Mouse (Mus musculus) layer of hippocampus, adult 9-11 months (tissue): ENCODE measurements at regions not wholly inside any gene's neighbourhood (a gene's known extent, or its start where the extent isn't known, plus 50 kb on each side); places are given as distances from the start of the nearest gene placed in this dataset.
"Not testable (repeated sequence)": the region's sequence is repeated elsewhere in the genome, so short reads cannot be mapped to it uniquely, and the experiment has no call there.

ENCODE experiments used
- DNase-seq: peaks from one replicate; pipeline ENCODE4 v3.0.0; 2022

DNA sequence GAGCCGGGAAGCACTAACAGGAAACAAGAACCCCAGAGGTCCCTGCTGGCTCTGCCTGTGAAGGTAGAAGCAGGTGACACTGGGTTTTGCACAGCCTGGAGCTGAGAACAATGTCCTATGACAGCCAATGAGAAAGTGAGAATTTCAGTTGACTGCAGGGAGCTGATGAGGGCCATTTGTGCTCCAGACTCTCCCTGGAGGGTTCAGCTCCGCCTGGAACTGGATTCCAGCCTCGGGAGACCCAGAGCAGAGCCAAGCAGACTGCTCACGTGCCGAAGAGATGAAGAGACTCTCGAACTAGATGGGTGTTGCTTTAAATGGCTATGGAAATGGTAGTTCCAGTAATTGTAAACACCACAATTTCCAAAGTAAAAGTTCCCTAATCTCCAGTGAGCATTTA, 93.5 kb downstream of the Cand1 start:
- DNase-seq: no peak

DNA sequence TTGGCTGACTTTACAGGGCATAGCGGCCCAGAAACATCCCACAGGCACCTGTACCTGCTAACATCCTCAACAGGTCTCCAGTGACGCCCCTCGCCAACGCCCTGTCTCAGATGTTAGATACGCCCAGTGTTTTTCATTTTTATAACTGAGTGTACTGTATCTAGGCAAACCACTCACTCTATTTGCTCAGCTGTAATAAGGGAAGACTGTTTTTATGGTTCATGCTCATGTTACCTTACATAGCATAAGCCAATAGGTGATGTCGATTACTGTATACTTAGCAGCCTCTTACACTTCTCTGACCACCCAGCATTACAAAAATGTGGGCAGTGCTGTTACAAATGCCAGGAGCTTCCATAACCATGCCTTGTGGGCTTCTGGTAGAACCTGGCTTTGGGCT, 97.0 kb downstream of the Cand1 start:
- no peak for DNase-seq

DNA sequence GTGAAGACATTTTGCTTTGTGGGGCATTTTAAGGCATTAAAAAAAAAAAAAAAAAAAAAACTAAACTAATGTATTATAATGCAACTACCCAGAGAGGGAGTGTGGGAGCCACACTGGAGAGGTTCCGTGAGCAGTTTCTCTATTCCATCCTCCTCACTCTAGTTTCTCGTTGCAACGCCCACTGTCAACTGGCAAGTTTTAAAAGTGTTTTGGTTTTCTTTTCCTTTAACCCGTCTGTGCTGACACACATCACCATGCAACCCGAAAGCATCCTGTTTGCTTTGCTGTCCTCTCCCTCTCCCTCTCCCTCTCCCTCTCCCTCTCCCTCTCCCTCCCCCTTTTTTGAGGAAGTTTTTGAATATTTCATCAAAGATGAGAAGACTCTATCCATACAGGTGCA, 97.5 kb downstream of the Cand1 start:
- DNase-seq: peak; percentile 28

DNA sequence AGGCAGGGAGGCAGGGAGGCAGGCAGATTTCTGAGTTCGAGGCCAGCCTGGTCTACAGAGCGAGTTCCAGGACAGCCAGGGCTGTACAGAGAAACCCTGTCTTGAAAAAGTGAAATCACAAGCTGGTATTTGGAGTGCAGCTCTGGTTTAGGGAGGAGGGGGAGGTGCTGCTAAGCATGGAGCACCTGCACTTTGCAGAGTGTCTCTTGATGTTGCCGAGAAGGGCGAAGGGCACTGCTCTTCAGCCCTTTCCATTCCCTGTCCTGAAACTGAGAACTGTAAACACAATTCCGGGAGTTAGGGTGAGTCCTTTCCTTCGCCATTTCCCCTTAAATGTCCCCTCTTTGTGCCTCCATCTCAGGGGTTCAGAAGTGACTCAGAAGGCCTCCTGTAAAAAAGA, 101.6 kb downstream of the Cand1 start:
- DNase-seq: no peak

DNA sequence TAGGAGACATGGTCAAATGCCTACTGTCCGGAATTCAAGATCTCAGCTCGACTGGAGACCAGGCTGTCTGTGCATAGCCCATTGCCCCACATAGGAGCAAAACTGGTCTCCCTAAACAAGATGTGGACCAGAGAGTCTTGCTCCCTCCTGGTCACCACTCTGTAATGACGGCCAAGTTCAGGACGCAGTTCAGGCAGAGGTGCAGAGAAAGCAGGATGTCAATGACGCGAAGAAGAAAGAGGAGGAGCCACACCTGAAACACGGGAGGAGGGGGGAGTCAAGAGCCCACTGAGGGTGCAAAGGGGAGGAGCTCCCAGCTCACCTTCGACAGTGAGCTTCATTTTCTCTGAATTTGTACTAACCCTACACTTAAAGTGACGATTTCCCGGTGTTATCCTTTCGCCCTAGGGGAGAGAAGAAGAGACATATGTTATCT, 104.3 kb downstream of the Cand1 start:
- no peak for DNase-seq

DNA sequence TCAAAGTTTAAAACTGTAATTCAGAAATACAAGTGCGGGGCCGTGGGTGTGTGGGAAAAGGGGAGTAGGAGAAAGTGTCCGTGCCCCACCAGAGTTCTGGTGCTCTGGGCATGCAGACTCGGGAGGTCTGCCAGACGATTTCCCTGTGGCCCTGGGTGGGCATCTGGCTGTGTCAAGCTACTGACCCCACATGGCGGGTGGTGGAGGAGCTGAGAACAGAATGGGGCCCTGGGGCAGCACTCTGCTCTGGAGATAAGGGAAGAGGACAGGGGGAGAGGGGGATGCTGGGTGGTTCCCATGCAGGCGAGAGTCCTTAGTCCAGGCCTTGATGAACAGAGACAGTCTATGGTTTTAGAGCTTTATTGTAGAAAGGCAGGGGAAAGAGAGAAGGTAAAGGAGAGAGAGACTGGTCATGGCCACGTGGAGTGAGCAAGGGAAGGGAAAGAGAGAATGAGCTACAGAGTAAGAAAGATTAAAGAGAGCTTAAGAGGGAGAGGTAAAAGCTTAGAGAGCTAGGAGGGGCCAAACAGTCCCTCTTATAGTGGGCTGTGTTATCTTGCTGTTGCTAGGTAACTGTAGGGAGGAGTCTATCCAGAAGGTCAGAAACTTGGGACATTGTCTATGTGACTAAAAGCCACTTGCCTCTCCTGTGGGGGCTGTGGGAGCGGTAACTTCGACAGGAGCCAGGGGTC, 104.9 kb downstream of the Cand1 start:
- no peak for DNase-seq

DNA sequence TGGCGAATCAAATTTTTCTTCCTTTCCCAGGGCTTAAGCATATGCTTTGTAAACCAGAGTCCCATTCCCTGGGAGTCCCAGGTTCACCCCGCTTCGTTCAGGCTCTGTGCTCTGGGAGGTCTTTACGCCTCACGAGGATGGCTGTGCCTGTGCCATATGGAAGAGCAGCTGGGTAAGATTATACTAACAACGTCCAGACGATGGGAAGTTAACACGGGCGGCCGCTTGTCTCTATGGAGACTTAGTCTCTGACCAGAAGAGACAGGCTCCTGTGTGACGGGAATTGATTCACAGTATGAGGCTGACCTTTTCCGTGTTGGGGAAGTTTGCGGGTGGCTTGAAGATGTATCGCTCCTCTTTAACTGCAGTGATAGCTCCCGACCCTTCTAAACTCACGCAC, 107.9 kb downstream of the Cand1 start:
- peak; percentile 9 for DNase-seq

DNA sequence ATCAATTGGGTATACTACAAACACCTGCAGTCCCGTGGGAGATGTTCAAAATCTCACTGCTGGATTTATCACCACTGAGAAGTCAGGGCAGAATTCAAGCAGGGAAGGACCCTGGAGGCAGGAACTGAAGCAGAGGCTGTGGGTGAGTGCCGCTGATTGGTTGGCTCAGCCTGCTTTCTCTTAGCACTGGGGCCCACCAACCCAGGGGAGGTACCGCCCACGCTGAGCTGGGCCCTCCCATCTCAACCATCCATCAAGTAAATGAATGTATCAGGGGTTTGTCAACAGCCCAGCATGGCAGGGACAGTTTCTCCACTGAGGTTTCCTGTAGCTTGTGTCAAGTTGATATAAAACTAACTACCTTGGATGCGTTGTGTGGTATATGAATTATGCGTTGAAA, 109.2 kb downstream of the Cand1 start:
- no peak for DNase-seq

DNA sequence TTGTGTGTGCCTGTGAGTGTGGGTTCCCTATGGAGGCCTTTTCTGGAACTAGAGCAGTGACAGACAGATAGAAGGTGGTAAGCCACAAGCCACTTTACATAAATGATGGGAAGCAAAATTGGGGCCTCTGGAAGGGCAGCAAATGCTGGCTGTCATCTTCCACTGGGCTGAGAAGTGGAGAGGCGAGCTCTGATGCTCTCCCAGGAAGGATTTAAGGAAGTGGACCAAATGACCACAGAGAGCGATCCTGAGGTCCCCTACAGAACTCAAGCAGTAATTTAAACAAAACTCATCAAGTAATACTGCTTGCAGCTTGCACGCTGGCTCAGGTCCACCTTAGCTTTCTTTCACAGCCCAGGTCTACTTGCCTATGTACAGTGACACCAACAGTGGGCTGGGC, 111.8 kb downstream of the Cand1 start:
- no peak for DNase-seq

DNA sequence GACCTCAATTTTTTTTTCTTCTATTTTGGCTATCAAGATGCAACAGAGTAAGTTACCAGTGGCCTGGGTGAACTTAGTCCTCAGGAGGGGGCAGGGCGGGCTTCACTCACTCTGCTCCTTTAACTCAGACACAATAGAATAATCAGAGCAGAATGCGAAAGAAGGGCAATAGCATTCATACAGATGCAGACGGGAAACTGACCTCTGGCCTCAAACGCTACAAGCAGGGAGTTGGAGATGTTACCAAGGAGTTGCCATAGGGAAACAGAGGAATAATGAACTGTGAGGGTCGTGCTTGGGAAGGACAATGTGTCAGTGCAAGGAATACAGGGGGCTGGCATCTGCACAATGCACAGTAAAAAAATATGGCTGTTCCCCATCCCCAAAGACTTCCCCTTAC, 116.3 kb downstream of the Cand1 start:
- DNase-seq: no peak

DNA sequence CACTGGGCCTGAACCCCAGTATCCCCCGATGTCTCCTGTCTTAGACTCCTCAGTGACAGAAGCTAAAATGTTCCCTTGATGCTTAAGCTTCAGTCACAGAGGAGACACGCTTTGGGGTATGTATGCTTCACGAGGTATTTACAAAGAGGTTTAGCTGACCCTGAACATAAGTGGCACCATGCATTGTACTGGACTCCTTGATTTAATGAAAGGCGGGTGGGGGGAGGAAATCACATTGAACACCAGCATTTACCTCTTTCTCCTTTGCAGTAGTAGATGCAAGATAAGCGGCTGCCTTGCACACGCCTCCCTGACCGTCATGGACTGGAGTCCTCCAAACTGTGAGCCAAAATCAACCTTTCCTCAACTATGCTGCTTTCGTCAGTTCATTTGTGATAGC, 117.5 kb downstream of the Cand1 start:
- no peak for DNase-seq

DNA sequence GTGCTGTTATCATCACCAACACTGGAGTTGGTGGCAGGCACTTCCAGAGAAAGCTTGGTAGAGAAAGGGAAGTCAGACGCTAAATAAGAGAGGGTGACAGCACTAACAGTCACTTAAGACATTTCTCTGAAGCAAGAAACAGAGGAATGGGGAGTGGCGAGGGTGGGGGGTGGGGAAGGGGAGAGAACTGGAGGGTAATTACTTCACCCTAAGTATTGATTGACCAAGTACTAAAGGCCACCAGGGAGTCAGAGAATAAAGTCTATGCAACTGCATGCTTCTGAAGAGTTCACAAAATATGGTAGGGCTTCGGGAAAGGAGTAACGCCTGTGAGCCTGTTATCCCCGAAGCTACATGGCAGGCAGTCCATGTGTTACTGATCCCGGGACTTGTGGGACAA, 118.3 kb downstream of the Cand1 start:
- no peak for DNase-seq

DNA sequence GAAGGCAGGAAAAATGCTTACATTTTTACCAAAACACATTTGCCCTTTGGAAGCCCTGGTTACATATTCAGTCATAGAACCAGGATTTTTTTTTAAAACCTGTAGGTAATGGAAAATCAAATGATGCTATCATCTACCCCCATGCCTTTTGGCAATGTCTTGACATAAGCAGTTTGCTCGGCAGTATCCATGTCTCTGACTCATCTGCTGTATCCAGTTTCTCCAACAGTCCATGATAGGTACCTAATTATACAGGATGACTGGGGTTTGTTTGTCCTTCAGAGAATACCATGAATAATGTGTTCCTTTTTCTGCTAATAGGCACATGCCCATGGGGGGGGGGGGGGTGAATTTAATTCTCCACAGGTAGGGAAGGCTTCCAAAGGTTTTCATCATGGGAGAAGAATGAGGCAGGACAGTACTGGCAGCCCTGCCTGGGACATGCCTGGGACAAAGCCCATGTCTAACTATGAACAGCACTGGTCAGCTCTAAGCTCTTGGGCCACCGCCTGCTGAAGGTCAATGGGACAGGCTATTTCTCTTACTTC, 122.9 kb downstream of the Cand1 start:
- no peak for DNase-seq

DNA sequence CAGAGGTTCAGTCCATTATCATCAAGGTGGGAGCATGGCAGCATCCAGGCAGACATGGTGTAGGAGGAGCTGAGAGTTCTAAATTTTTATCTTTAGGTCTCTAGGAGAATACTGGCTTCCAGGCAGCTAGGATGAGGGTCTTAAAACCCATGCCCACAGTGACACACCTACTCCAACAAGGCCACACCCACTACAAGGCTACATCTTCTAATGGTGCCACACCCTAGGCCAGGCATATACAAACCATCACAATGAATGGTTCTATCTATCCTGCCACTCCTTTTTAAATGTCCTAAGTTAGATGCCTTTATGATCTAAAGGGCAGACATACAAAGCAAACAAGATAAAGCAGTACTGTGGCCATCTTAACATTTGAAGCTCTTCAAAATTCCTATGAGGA, 124.7 kb downstream of the Cand1 start:
- DNase-seq: not testable (repeated sequence)

DNA sequence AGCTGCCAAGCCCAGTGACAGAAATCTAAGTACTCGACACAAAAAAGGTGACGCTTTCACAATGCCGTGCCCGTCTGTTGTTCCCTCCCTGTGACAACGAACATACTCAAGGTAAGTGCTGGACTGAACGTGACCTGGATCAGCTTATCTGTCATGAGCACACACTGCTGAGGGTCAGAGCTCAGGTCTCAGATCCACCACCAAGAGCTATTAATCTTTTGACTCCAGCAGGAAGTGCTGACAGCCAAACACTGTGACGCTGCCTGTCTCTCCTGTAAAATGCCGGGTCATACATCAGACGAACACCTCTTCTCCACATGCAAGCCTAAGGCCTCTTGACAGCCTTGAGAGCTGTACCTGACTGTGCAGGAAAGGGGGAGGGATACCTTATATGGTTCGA, 125.2 kb downstream of the Cand1 start:
- no peak for DNase-seq

DNA sequence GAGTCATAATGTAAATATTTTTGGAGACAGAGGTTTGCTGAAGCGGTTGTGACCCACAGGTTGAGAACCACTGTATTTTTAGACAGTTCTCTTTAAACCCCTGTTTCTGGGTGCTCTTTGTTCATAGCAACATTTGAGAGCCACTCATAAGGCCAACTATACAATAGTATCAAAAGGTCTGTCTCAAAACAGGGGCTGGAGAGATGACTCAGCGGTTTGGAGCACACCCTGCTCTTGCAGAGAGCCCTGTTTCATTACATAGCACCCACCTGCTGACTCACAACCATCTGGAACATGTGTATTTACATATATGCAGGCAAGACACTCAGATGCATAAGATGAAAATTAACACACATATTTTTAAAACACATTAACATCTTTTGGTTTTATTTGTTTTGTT, 128.0 kb downstream of the Cand1 start:
- no peak for DNase-seq

DNA sequence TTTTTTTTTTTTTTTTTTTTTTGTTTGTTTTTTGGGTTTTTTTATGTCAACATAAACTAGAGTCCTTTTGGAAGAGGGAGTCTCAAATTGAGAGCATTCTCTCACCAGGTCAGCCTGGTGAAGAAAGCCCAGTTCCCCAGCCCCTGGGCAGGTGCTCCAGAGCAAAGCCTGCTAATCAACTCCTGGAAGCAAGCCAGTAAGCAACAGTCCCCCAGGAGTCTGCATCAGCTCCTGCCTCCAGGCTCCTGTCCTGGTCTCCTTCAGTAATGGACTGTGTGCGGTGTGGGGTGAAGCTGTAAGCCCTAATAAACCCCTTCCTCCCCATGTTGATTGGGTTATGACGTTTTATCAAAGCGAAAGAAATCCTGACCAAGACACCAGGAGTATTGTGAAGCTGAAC, 128.4 kb downstream of the Cand1 start:
- DNase-seq: no peak

DNA sequence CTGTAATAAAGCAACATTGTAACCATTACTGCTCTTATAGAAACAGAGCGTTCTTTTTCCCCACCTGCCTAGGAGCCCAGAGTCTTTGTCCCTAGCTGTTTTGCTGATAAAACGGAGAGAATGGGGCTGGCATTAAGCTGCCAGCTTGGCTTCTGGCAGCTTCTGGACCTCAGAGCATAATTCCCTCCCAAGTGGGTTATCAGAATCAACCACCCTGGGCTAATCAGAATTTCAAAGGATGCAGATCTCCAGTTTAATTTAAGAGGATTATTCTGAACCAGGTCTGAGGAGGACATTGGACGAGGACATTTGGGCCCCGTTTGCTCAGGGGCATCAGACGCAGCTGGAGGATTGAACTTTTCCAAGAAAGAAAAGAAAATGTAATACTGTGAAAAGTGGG, 129.2 kb downstream of the Cand1 start:
- DNase-seq: no peak

DNA sequence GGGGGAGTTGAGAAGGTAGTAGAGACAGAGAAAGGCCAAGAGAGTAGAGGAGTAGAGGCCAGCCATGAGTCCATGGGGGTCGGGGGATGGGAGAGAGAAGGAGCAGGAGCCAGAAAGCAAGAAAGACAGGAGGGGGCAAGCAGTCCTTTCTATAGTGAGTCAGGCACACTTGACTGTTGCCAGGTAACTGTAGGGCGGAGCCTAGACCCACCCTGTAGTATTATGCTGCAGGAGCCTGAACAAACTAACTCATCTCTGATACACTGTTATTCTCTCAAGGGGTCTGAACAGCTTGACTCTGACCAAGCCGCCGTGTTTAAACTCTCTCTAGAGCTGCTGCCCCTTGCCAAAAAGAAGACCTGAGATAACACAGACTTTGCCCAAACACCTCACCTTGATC, 130.6 kb downstream of the Cand1 start:
- no peak for DNase-seq

DNA sequence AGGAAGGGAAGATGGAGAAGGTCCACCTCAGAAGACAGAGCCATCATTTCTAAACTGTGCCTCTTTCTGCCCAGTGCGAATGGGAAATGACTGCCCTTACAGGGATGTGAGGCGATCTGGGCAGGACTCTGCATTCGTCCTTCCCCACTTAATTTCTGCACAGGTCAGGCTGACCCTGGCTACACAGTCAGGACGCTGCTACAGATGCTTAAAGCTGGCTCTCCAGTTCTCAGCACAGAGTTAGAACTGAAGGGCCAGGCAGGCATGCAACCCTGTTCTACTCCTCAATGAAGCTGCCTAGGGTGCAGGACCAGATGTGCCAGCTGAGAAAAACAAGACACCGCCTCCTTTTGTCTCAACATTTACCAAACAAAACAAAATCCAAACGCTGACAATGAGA, 132.1 kb downstream of the Cand1 start:
- DNase-seq: no peak

DNA sequence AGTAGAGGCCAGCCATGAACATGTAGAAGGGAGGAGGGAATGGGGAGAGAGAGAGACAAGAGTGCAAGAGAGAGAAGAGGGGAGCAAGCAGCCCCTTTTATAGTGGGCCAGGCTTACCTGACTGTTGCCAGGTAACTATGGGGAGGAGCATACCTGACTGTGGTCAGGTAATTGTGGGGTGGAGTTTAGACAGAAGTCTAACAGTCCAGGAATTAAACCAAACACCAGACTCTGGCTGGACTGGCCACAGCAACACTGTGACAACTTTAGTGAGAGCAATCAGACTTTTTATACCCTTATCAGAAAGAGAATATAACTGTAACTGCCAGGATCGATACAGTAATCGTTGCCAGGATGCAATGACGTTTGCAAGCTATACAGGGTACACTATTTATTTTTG, 133.8 kb downstream of the Cand1 start:
- no peak for DNase-seq

DNA sequence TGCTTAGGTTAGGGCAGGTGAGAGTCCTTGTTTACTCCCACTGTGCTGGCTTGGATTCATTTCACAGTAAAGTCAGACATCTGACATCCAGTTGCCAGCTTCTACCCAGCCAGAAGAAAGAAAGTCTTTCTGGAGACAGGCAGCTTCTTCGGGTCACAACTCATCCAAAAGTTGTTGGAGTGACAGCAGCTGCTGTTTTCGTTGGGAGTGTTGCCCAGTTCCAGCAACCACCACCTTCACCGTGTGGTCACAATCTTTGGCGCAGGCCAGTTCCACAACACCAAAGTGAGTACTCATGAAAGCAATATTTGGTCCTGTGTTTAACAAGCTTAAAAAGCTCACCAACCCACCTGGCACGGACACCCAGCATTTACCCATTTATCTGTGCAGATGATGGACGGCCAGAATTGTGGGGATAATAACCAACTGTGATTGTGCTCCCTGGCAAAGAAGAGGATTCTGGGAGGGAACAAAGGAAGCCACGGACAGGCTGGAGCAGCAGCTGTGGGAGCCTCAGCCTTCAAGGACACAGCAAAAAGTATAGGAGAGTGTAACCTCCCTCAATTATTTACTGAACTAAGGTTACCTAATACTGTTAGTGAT, 134.5 kb downstream of the Cand1 start:
- DNase-seq: no peak

DNA sequence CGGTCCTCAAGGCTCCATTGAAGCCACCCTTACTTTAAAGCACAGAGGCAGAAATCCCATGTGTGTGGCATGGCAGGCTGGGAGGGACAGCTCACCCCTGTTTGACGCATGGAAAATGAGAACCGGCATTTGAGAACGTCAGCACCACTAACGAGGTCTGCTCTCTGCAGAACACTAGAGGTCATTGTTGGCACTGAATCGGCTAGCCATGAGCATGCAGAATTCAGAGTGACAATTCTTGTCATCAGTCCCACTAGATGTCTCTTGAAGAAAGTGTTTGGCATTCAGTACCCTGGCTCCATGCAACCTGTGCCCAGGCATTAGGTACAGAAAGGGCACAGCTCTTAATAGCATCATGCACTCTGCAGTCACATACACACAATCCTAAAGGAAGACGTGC, 139.3 kb downstream of the Cand1 start:
- no peak for DNase-seq

DNA sequence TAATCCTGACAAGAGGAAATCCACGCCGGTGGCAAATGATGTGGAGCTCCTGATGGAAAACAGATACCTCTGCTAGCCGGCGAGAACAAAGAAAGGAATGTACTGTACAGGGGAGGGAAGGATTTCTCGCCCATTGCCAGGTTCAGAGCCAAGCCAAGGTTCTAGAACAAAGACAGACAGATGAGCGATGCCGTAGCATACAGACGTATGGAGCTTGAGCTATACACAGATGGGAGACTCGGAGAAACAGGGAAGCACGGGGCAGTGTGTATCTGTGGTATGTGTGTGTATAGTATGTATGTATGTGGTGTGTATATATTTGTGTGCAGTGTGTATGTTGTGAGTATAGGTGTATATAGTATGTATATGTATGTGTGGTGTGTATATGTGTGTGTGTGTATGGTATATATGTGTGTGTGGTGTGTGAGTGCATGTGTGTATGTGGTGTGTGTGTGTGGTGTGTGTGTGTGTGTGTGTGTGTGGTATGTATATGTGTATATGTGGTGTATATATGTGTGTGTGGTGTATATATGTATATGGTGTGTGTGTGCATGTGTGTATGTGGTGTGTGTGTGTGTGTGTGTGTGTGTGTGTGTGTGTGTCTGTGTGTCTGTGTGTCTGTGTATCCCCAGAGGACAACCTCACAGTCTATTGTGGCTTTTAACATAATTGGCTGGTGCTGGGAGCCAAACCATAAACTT, 140.6 kb downstream of the Cand1 start:
- DNase-seq: no peak
